Mouse (Mus musculus) thymus, postnatal 4 days (tissue): ENCODE data around the gene Kndc1.
A peak's percentile ranks its signal among the peaks of the same experiment; 100 is the strongest.

Source experiments
- DNase-seq: peaks from one replicate; pipeline ENCODE4 v3.0.0; 2021

The Kndc1 gene

DNA sequence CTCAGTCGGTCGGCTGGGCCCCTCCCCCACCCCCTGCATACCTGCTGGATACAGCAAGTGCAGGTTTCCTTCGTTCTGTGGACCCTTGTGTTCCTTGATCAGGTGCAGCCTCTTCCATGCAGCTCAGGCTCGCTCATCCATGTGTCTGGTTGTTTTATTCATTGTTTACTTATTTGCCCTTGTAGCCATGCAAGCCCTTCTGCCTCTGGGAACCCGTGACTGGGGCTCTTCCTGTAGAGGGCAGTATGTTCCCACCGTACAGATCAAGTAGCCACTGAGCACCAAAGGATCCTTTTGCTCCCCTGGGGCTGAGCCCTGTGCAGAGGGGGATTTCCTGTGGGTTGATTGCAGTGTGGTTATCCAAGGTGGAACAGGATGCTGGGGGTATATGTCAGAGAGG, 11.2 kb downstream of the Kndc1 start:
- DNase-seq = peak; percentile 55

DNA sequence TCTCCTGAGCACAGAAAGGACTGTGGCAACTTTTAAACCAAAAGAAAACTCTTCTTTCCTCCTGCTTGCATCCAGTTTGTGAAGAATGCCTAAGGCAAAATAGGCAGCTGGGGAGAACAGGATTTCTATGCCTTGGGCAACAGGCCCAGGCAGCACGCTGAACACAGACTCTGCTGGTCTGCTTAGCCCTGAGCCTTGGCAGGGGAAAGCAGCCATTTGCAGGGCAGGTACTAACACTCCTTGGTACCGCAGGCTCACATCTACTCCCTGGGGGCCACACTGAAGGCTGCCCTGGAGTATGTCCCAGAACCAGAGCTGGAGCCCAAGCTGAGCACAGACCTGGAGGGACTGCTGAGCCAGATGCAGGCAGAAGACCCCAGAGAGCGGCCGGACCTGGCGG, 13.7 kb downstream of the Kndc1 start:
- no peak for DNase-seq

DNA sequence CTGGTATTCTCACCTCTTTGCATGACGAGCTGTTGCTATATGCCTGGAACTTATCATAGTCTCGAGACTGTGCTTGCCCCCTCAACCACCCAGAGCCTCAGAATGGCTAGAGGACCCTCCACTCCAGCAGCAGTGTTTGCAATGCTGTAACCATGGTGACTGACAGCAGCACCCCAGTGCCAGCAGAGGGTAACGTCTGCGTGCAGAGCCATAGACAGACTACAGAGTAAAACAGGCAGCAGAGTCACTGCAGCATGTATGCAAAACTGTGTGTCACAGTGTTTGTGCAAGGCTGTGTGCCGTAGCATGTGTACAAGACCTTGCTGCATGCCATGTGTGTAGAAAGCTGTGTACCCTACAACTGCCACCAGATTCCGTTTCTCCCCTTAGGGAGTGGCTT, 15.0 kb downstream of the Kndc1 start:
- no peak for DNase-seq

DNA sequence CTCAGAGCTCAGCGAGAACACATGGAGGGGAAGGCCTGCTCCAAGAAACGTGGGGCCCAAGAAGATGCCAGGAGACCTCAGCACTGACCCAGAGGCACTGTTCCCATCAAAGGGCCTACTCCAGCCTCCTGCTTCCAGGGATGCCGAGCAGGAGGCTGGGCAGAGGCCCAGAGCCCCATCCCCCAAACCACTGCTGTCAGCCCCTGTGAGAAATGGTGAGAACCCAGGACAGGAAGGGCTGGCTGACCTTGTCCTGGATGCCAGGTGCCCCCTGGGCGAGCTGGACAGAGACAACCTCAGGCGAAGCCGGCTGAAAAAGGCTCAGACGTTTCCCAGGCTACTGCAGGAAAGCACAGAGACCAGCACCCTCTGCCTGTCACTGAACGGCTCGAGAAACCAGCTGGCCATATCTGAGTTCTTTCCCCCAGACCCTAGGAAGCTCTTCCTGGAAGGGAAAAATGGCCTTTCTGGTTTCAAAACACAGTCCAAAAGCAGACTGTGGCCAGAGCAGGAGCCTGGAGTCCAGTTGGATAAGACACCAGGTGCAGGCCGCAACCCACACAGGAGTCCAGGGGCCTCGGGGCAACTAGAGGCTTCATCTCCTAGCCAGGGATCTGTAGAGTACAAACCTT, 15.8 kb downstream of the Kndc1 start:
- no peak for DNase-seq

DNA sequence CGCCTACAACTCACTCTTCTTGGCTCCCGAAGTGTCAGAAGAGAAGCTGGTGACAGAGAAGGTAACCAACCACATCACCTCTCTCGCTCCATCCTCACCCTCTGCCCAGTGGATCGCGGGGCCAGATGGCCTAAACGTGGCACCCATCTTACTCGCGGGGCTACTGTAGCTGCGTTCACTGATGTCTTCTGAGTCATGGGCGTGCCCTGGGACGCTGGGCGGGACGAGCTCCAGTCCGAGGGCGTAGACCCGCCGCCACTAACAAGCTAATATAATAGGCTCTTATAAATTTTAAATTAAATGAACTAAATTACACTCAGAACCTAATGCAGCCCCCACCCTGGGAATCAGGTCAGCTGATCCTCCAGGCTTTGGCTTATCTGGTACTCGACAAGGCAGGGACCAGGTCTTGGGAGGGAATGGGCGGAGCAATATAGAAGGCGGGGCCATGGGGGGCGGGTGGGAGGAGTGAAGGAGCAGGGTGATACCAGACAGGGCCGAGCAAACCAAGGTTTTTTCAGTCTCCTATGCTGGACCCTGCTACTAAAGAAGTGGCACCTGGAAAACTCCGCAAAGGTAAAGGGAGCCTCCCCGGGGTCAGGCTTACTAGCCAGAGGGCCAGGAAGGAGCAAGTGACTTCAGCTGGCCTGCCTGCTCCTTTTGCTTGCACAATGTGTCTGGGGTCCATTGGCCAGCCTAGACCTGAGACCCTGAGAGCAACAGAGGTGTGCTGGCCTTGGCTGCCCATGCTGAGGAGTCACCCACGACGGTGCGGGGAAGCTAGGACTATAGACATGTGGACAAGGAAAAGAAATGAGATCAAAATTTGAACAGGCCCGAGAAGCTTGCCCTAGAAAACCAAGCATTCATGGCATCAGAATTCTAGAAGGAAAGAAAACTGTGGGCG, 19.9 kb downstream of the Kndc1 start:
- peak; percentile 35 for DNase-seq

DNA sequence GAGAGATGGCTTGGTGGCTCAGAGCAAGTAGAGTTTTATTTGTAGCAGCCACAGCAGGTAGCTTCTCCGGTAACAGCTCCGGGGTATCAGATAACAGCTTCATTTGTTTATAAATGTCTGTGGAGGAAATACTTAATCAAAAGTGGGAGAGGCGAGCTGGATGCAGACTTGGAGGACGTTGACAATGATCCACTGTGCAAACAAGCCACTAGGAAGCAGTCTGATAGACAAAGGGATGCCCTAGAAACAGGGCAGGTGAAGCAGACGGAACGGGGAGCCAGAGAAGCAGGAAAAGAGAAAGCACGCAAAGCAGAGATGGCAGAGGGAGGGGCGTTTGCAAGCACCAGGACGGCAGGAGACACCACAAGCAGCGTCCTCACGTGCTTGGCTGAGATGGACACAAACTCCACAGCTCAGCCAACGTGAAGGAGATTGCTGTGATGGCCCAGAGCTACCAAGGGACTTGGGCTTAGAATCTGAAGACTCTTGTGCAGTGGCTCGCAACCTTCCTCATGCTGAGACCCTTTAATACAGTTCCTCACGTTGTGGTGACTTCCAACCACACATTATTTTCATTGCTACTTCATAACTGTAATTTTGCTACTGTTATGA, 21.3 kb downstream of the Kndc1 start:
- no peak for DNase-seq

DNA sequence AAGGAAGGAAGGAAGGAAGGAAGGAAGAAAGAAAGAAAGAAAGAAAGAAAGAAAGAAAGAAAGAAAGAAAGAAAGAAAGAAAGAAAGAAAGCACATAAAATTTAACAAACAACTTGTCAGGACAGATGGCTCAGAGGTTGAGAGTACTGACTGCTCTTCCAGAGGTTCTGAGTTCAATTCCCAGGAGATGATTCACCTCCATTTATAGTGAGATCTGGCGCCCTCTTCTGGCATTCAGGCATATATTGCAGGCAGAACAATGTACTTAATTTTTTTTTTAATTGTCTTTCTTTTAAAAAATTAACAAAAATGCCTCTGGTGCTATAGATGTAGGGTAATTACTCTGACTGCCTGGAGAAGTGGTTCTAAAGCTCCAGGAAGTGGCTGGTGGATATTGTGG, 21.8 kb downstream of the Kndc1 start:
- DNase-seq = no peak

DNA sequence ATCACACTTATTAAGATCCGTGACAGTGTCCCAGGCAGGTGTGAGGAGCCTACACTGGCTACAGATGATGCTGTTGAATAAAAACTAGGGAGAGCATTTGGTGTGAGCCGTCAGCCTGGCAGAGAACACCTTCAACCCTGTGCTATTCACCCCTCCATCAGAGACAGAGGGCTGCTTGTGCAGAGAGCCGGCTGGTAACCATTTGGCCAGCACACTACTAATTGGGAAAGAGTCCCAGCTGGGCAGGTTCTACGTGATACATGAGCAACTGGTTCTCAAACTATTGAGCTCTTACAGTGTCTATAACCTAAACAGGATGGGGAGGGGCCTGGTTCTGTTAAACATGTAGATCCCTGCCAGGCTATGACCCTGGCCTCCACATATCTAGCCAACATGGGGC, 23.8 kb downstream of the Kndc1 start:
- DNase-seq = no peak

DNA sequence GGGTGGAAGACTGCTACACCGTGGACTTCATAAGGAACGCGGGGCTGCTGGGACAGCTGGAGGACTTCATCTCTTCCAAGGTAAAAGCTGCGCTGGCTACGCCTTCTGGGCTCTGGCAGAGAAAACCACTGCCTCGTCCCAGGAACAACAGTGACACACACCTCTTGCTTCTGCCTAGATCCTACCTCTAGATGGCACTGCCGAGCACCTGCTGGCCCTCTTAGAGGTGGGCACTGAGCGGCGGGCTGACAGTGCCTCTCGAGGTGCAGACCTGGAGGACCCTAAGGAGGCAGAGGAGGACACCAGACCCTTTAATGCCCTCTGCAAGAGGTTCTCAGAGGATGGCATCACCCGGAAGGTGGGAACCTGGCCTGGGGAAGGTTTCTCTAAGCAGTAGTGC, 36.2 kb downstream of the Kndc1 start:
- DNase-seq = peak; percentile 79

DNA sequence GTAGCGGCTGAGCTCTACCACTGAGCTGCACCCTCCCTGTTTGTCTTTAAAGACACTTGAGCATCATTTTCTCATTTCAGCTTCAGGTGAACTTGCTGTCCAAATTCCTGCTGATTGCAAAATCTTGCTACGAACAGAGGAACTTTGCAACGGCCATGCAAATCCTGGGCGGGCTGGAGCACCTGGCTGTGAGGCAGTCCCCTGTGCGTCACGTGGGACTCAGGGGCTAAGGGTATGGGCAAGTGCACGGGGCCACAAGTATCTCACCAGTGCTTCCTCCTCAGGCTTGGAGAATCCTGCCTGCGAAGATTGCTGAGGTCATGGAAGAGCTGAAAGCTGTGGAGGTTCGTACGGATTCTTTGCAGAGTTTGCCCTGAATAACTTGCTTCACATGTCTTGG, 42.2 kb downstream of the Kndc1 start:
- no peak for DNase-seq

DNA sequence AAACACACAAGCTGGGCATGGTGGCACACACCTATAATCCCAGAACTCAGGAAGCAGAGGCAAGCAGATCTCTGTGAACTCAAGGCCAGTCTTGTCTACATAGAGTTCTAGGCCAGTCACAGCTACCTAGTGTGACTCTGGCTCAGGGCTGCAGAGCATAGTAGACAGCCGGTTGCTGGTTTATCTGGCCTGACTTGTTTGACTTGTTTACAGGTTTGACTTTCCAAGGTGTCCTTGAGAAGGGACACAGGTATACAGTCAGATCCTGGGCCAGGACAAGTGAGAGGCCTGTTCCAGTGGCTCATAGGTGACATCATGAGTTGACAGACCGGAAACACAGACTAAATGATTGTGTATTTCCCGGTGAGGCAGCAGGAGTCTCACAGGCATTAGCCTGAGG, 42.6 kb downstream of the Kndc1 start:
- DNase-seq = no peak

DNA sequence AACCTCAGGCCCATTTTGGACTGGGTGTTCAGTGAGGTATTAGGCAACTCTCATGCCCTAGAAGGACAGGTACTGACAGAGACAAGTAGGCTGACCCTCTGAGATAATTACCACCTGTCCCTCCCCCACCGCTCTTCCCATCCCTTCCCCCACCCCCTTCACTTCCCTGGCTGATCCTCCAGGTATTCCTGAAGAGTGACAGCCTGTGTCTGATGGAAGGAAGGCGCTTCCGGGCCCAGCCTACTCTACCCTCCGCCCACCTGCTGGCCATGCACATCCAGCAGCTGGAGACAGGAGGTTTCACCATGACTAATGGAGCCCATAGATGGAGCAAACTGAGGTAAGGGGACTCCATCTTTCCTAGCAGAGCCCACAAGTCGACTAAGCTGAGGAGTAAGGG, 43.3 kb downstream of the Kndc1 start:
- no peak for DNase-seq

DNA sequence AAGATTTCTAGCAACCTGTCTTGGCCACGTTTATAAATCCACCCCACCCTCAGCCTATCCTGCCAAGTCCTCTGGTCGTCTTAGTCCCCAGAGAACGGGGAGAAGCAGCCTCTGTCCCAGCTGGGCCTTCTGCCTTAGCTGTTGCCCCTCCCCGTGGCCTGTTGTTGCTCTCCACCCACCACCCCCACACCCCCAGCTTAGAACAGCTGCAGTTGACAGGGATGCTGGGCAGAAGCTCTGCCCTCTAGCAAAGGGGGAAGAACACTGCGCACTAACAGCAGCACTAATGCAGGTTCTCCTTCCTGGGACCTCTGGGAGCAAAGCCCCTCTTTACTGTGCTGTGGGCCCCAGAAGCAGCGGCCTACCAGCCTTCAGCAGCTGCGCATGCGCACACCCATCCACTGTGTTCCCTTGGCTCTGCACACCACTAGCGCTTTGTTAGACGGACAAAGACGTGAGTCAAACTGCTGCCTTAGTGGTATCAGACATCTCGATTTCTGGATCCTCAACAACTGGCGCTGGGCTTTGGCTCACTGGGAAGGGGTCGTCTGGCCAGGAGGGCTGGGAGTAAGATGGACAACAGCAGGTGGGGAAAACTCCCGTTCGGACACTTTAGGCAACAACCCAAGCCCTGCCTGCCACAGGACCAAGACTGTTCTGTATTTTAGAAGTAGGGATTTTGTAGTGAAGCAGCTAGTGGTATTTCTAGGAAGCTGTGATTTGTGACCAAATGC, 46.1 kb downstream of the Kndc1 start:
- DNase-seq = no peak

DNA sequence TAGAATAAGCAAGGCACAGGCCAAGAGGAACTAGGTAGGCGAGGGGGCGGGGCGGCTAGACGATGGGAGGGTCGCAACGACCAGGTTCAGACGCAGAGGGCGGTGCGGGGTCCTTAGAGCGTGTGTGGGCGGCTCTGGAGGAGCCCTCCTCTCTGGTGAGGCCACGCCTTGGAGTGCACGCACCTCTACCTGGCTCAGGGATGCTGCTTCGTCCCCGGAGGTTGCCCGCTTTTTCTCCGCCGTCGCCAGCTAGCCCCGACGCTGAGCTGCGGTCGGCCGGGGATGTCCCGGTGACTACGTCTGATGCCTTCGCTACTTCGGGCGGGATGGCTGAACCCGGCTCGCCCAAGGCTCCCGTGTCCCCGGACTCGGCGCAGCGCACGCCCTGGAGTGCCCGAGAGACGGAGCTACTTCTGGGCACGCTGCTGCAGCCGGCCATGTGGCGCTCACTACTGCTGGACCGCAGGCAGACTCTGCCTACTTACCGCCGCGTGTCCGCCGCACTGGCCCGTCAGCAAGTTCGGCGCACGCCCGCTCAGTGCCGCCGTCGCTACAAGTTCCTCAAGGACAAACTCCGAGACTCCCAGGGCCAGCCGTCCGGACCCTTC, 49.3 kb downstream of the Kndc1 start, which contains the start of gene Utf1:
Gene Utf1 (plus strand): TSS at position 116 of the 608 bp plus-strand sequence.
- DNase-seq = peak; percentile 58

DNA sequence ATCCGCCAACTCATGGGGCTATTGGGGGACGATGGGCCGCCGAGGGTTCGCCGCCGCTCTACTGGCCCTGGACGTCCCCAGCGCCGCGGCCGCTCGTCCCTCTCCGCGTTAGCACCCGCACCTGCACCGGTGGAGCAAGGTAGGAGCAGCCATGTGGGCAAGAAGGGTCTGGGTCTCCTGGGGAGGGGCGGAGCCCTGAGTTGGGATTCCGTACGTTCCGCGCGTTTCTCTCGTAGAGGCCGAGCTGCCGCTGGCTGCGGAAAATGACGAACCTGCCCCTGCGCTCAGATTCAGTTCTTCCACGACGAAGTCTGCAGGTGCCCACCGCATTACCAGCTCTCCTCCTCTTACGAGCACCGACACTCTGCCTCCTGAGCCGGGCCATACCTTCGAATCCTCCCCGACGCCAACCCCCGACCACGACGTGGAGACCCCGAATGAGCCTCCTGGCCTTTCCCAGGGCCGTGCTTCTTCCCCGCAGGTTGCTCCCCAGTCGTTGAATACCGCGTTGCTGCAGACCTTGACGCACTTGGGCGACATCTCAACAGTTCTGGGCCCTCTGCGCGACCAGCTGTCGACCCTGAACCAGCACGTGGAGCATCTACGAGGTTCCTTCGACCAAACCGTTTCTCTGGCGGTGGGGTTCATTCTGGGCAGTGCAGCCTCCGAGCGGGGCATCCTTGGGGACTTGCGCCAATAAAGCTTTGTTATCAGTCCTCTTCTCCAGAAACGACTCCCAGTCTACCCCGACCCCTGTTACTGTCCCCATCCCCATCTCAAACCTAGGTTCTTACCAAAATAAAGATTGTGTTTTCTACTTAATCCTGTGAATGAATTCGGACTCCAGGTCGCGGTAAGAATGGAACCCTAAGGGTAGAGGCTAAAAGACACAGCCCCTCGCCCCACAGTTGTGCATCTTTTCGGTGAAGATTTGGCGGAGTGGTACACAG, 50.1 kb downstream of the Kndc1 start:
- DNase-seq = peak; percentile 15

DNA sequence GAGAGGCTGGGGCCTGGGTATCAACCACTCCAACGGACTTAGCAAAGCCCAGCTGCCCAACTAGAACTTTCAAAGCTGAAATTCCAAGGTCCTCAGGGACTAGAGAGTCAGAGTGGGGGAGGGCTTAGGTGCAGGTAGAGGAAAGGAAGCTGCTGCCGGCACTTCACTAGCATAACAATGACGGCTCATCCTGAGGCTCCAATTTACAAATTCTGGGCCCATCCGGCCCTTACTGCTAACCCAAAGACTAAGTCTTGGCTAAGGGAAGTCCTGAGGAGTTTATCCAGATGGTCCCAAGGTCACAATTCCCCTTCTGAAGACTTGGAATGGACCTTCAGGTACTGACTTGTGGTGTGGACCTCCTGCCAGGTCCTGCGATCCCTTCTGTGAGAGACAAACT, 51.0 kb downstream of the Kndc1 start:
- DNase-seq = no peak

DNA sequence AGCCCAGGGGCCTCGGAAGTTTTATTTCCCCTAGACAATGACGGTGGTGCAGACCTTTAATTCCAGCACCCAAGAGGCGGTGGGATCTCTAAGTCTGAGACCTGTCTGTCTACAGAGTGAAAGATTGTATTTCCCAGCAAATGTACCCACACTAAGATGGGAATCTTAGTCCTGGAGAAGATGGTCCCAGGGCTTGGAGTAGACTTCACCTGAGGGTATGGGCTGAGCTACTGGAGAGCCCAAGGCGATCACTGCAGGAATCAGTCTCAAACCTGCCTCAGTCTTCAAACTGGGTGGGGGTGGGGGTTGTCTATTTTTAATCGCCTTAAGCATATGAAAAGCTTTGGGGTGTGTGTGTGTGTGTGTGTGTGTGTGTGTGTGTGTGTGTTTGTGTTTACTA, 51.5 kb downstream of the Kndc1 start:
- DNase-seq = no peak

DNA sequence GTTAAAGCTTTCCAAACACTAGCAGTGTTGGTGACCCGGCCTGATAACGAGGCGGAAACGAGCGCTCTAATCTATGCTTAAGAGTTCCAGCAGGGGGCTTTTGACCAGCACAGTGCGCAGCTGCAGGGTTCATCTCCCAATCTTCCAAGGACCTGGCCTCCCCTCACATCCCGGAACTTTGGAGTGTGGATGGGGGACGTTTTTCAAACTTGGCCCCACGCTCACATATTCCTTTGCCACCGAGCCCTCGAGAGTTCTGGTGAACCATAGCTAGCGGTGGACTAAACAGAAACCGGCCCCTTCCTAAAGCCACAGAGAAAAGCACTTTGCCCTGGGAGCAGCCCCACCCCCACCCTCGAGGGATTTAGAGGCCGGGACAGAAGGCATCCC, 55.4 kb downstream of the Kndc1 start:
- DNase-seq = peak; percentile 47

DNA sequence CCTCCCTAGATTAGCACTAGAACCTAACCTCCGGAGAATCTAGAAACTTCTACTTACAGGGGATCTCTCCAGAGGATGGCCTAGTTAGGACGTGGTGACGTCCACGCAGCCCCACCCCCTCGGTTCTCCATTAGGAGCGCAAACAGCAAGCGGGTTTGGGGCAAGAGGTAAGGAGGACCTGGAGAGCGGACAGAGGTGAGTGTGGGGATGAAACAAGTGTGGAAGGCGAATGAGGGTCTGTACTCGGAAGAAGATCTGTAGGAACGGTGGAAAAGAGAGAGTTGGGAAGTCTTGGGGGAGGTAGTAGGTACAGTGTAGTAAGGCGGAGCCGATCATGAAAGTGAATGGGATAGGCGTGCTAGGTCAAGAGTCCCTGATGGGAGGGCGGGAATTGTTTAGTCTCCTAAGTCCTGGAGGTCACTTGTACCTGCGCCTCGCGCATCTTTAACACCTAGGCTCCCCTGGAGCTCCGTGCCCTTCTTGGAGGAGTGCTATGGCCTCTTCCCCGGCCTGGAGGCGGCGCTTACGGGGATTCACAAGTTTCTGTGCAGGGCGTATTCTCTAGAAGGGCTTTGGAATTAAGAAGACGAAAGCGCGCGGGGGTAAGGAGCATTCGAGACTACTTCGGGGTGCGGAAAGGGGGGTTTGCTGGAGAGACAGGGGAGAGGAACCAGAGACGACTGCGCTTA, 55.9 kb downstream of the Kndc1 start:
- DNase-seq = peak; percentile 54

DNA sequence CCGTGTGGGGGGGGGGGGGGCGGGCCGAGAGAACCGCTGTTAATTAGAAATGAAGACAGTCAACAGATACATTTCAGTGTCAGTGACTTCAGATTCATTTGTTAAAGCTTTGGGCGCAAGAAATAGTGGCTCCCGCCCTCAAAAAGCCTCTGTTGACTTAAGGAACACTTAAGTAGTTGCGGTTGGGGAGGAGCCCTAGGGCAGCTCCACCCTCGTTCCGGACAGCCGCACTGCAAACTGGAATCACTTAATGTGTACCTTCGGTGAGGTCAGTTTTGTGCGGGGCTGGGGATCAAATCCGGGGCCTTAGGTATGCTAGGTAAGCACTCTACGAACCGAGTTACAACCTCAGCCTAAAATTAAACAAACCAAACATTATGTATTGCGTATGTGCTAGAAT, 56.6 kb downstream of the Kndc1 start:
- DNase-seq = no peak

DNA sequence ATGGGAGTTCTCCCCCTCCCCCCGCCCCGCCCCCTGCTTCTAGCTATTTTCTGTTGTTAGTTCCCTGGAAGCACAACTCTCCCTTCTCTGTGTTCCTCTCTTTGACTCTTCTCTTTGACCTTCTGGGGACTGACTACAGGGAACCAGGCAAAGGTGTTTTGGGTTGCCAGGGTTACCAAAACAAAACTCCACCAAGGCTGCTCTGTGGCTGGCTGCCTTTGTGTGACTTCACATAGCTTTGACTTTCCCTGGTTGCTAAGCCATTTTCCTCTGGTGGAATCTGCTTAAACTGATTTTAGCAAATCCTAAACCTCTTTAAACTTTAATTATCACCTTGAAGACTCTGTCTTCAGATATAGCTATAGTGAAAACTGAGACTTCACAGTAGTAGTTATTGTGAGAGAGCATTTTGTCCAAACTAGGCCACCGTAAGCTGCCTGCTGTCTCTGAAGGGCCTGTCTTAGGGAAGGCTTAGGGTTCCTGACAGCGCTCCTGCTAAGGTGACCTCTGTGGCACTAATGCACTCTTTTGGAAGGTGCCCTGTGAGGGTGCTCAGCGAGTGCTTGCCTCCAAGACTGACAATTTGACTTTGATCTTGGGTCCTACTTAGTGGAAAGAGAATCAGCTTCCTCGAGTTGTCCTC, 57.6 kb downstream of the Kndc1 start:
- no peak for DNase-seq
